In the genomic region with DNA sequence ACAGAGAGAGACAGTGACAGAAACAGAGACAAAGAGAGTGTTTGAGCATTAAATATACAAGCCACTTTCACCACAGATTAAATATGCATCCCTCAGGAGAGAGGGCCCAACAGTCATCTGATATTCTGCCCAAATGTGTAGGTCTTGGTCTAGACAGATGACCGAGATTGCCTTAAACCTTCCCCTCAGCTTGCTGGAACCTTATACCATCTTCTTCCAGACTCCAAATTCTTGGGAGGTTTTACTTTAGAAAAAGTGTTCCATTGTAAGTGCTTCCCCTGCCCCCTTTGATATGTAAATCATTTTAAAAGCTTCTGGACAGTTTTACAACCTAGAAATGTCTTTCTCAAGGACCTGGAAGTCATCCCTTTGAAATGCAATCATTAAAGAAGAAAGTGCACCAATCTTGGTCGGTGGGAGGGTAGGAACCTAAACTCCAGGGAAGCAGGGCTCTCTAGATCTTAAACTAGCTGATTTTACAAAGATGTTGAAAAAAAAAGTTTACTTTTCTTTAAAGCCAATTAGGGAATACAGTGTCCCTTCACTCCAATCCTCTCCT, we compare ENCODE assay signal across 11 mouse cellular contexts.
"Had no signal": no experiment of that assay in that cellular context is flagged by ENCODE, and none has a peak within 500 bp of the region (broad histone marks: within the 10 kb centered on the region; RNA-seq: fewer than 3 reads in every experiment).

No protein-coding gene starts in this region.

- H3K4me2 ChIP-seq: limb, embryonic 12.5 days; liver, embryonic 13.5 days; midbrain, embryonic 13.5 days; stomach, embryonic 15.5 days had no signal

- H3K4me3 ChIP-seq: layer of hippocampus, adult 2 months; limb, embryonic 12.5 days; liver, embryonic 13.5 days; midbrain, embryonic 13.5 days; stomach, embryonic 15.5 days had no signal

- DNase-seq: kidney, postnatal 4 days; liver; liver, embryonic 13.5 days; lung, adult 18-20 months; right cerebral cortex, postnatal 14 days; thymus, adult 2 months; thymus, postnatal 25 days had no signal

- ATAC-seq: midbrain, embryonic 13.5 days had no signal

- H3K27me3 ChIP-seq: limb, embryonic 12.5 days; liver, embryonic 13.5 days; midbrain, embryonic 13.5 days; stomach, embryonic 15.5 days had no signal

- H3K4me1 ChIP-seq: limb, embryonic 12.5 days; liver, embryonic 13.5 days; stomach, embryonic 15.5 days had no signal

- H3K9me3 ChIP-seq: limb, embryonic 12.5 days; liver, embryonic 13.5 days; midbrain, embryonic 13.5 days; stomach, embryonic 15.5 days had no signal

- H3K27ac ChIP-seq: layer of hippocampus, adult 2 months; limb, embryonic 12.5 days; liver, embryonic 13.5 days; midbrain, embryonic 13.5 days; stomach, embryonic 15.5 days had no signal

- H3K36me3 ChIP-seq: limb, embryonic 12.5 days; liver, embryonic 13.5 days; midbrain, embryonic 13.5 days; stomach, embryonic 15.5 days had no signal

- H3K9ac ChIP-seq: limb, embryonic 12.5 days; liver, embryonic 13.5 days; midbrain, embryonic 13.5 days; stomach, embryonic 15.5 days had no signal
